ENCODE assay signal across 11 mouse cellular contexts in the genomic region with DNA sequence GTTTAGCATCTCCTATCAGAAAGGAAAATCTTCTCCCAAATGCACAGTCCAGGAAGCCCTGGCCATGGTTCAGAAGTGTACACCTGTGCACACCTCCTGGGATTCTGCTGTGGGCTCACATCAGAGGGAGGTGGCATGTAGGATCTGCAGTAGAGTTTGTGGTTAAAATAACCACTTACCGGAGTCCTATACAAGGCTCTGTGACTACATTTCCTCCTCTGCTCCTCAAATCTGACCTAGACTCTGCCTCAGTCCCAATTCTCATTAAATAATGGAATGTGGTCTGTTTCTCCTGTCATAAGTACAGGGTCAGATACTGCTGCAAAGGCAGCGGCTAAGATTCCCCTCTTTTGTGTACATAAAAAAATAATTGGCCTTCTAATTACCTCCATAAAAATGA. TPM values are rescaled to one million over a fixed set of nuclear protein-coding genes. Genes with fewer than 3 reads are reported as not detected.
A peak's percentile ranks its signal among the peaks of the same experiment; 100 is the strongest.
DNase-seq lines count a peak whose midpoint lies in the region; ATAC-seq and TF ChIP-seq lines count a peak whose summit lies in the region.
"Had no signal": no experiment of that assay in that cellular context is flagged by ENCODE, and none has a peak within 500 bp of the region (broad histone marks: within the 10 kb centered on the region; RNA-seq: fewer than 3 reads in every experiment).

No protein-coding gene starts in this region.

- H3K27ac ChIP-seq in heart, embryonic 16.5 days (ENCODE audit: low read length), result no peak overlapping the region
- H3K27ac ChIP-seq in heart, embryonic 11.5 days (ENCODE audit: low read depth, low read length), result no peak overlapping the region
- no peak overlapping the region for H3K27ac ChIP-seq in CH12.LX (ENCODE audit: insufficient read depth, low read depth)
- no peak overlapping the region for H3K27ac ChIP-seq in forebrain, embryonic 14.5 days (ENCODE audit: low read depth, low read length)
- H3K27ac ChIP-seq in midbrain, embryonic 10.5 days (replicated peaks), result no peak overlapping the region

- no peak for TF ChIP-seq RAD21 in CH12.LX (IDR thresholded peaks at IDR 0.05; ENCODE audit: low read depth, low read length)

- WGBS in heart, embryonic 16.5 days, result 49% methylated on average over 2 of the region's 2 CpGs
- 33% methylated on average over 2 of the region's 2 CpGs for WGBS in heart, embryonic 11.5 days (ENCODE audit: insufficient replicate concordance)
- 23% methylated on average over 2 of the region's 2 CpGs for WGBS in forebrain, embryonic 14.5 days
- 39% methylated on average over 2 of the region's 2 CpGs for WGBS in midbrain, embryonic 10.5 days

- TF ChIP-seq POLR2A in CH12.LX (IDR thresholded peaks at IDR 0.05; ENCODE audit: low read depth, low read length), result no peak

- no peaks in the 10 kb centered on the region for H3K9me3 ChIP-seq in heart, embryonic 16.5 days (replicated peaks; ENCODE audit: control insufficient read depth, low read length)
- no peaks in the 10 kb centered on the region for H3K9me3 ChIP-seq in heart, embryonic 11.5 days (replicated peaks; ENCODE audit: control insufficient read depth, low read length)
- no peaks in the 10 kb centered on the region for H3K9me3 ChIP-seq in CH12.LX (replicated peaks; ENCODE audit: low read length)
- no peaks in the 10 kb centered on the region for H3K9me3 ChIP-seq in forebrain, embryonic 14.5 days (replicated peaks; ENCODE audit: control insufficient read depth, low read length)
- no peaks in the 10 kb centered on the region for H3K9me3 ChIP-seq in midbrain, embryonic 10.5 days (replicated peaks)

- no peak for ATAC-seq in heart, embryonic 16.5 days (replicated peaks; ENCODE audit: extremely low read depth, insufficient read depth, low FRiP score)
- ATAC-seq in heart, embryonic 11.5 days (replicated peaks; ENCODE audit: insufficient number of reproducible peaks, low FRiP score, low TSS enrichment), result no peak
- ATAC-seq in forebrain, embryonic 14.5 days, result peak; percentile 34; the same call in 1 of the 2 replicates
- ATAC-seq in monocyte, adult 5-6 weeks (replicated peaks; ENCODE audit: insufficient number of reproducible peaks, low FRiP score, low TSS enrichment, poor library complexity, severe bottlenecking), result no peak

- H3K4me1 ChIP-seq in heart, embryonic 16.5 days (ENCODE audit: control insufficient read depth, insufficient read depth, low read length), result no peaks in the 10 kb centered on the region
- H3K4me1 ChIP-seq in heart, embryonic 11.5 days (ENCODE audit: control insufficient read depth, insufficient read depth, low read length), result no peaks in the 10 kb centered on the region
- peaks cover 4 to 14% of the 10 kb centered on the region in 2 experiments; a peak in 3 of 4 replicates for H3K4me1 ChIP-seq in CH12.LX (ENCODE audit: control insufficient read depth in 1 of 2, insufficient read depth in 2 of 2)
- H3K4me1 ChIP-seq in forebrain, embryonic 14.5 days (ENCODE audit: control insufficient read depth, insufficient read depth, low read length), result no peaks in the 10 kb centered on the region
- H3K4me1 ChIP-seq in midbrain, embryonic 10.5 days, result peaks cover 7% of the 10 kb centered on the region

- H3K4me2 ChIP-seq in heart, embryonic 16.5 days (ENCODE audit: low read depth, low read length), result peak overlapping the region; percentile 54; the same call in 1 of the 2 replicates
- no peak overlapping the region for H3K4me2 ChIP-seq in heart, embryonic 11.5 days
- peak overlapping the region; percentile 62; the same call in 1 of the 2 replicates for H3K4me2 ChIP-seq in CH12.LX (ENCODE audit: insufficient read depth, low read depth, poor library complexity, severe bottlenecking)
- H3K4me2 ChIP-seq in forebrain, embryonic 14.5 days (ENCODE audit: low read length), result peak overlapping the region; percentile 44; the same call in 1 of the 2 replicates

- H3K79me2 ChIP-seq in CH12.LX (replicated peaks; ENCODE audit: control insufficient read depth, extremely low read depth, insufficient read depth, poor library complexity, severe bottlenecking), result no peaks in the 10 kb centered on the region

- in situ Hi-C loops in CH12.LX (cut with MboI; ENCODE audit: low pct_ligation_motif_present, low pct_unique_long_range_greater_than_20kb, low sequenced_read_pairs), result loop anchor here (5.0 to 25.0 kb wide), 3 partner anchors 221 to 798 kb away; no protein-coding TSS in a partner anchor

- TF ChIP-seq EP300 in CH12.LX (IDR thresholded peaks at IDR 0.05; ENCODE audit: low read length), result no peak

- DNase-seq in CH12.LX (ENCODE audit: extremely low read depth), result no peak
- no peak for DNase-seq in forebrain, embryonic 14.5 days (ENCODE audit: low spot score)
- no peak for DNase-seq in midbrain, embryonic 10.5 days (ENCODE audit: low spot score)
- DNase-seq in urinary bladder, postnatal 25 days (ENCODE audit: low spot score), result no peak
- no peak for DNase-seq in cerebellum, postnatal 4 days (ENCODE audit: low spot score in 2 of 2)

- H3K4me3 ChIP-seq in heart, embryonic 16.5 days (ENCODE audit: low read length), result no peak overlapping the region; the same call in 1 of the 2 replicates
- H3K4me3 ChIP-seq in heart, embryonic 11.5 days (ENCODE audit: low read depth, low read length), result no peak overlapping the region
- no peak overlapping the region for H3K4me3 ChIP-seq in CH12.LX (replicated peaks in 1 of 3; ENCODE audit: low read depth in 2 of 3, low read length in 2 of 3, poor library complexity in 1 of 3)
- H3K4me3 ChIP-seq in forebrain, embryonic 14.5 days (ENCODE audit: low read depth, low read length), result no peak overlapping the region
- H3K4me3 ChIP-seq in midbrain, embryonic 10.5 days, result peak overlapping the region; percentile 51; the same call in 1 of the 2 replicates

- dilution Hi-C loops in CH12.LX (cut with MboI; ENCODE audit: extremely low pct_ligation_motif_present, extremely low pct_unique_long_range_greater_than_20kb, low sequenced_read_pairs), result no loop called here

- H3K36me3 ChIP-seq in heart, embryonic 16.5 days (ENCODE audit: control insufficient read depth, insufficient read depth), result no peaks in the 10 kb centered on the region
- no peaks in the 10 kb centered on the region for H3K36me3 ChIP-seq in heart, embryonic 11.5 days (ENCODE audit: control insufficient read depth, insufficient read depth, low read length)
- H3K36me3 ChIP-seq in CH12.LX (replicated peaks in 1 of 2; ENCODE audit: control insufficient read depth in 1 of 2, insufficient read depth in 1 of 2, low read length in 1 of 2), result no peaks in the 10 kb centered on the region
- H3K36me3 ChIP-seq in forebrain, embryonic 14.5 days (ENCODE audit: control insufficient read depth, insufficient read depth, low read length), result no peaks in the 10 kb centered on the region
- no peaks in the 10 kb centered on the region for H3K36me3 ChIP-seq in midbrain, embryonic 10.5 days

- H3K27me3 ChIP-seq in heart, embryonic 16.5 days (ENCODE audit: control insufficient read depth, insufficient read depth, low read length), result peaks cover 32% of the 10 kb centered on the region
- H3K27me3 ChIP-seq in heart, embryonic 11.5 days (ENCODE audit: control insufficient read depth, insufficient read depth, low read length), result peaks cover 41% of the 10 kb centered on the region
- peaks cover 2% of the 10 kb centered on the region for H3K27me3 ChIP-seq in CH12.LX (replicated peaks)
- peaks cover 16% of the 10 kb centered on the region; the same call in 1 of the 2 replicates for H3K27me3 ChIP-seq in forebrain, embryonic 14.5 days (replicated peaks; ENCODE audit: control insufficient read depth, insufficient read depth, low read length)
- H3K27me3 ChIP-seq in midbrain, embryonic 10.5 days (ENCODE audit: low read depth, poor library complexity, severe bottlenecking), result peaks cover 65% of the 10 kb centered on the region

- no peak overlapping the region for H3K9ac ChIP-seq in heart, embryonic 16.5 days (ENCODE audit: low read length)
- H3K9ac ChIP-seq in heart, embryonic 11.5 days (ENCODE audit: low read depth, low read length), result no peak overlapping the region
- H3K9ac ChIP-seq in CH12.LX (ENCODE audit: insufficient read depth, low read depth), result no peak overlapping the region; the same call in 1 of the 2 replicates
- no peak overlapping the region for H3K9ac ChIP-seq in forebrain, embryonic 14.5 days (ENCODE audit: low read length)

- TF ChIP-seq CTCF in CH12.LX (conservative IDR thresholded peaks at IDR 0.05 in 1 of 2, IDR thresholded peaks at IDR 0.05 in 1 of 2; ENCODE audit: low read depth in 2 of 2, low read length in 2 of 2), result no peak

TF ChIP-seq in CH12.LX, 34 proteins besides CTCF, POLR2A, EP300 and RAD21 (continues in another document):
- no peak for TF ChIP-seq MAX (IDR thresholded peaks at IDR 0.05; ENCODE audit: low read length)
- TF ChIP-seq RCOR1 (conservative IDR thresholded peaks at IDR 0.05; ENCODE audit: low read depth, low read length), result no peak
- TF ChIP-seq HCFC1 (IDR thresholded peaks at IDR 0.05; ENCODE audit: low read depth, low read length), result no peak
- TF ChIP-seq USF2 (conservative IDR thresholded peaks at IDR 0.05; ENCODE audit: low read depth, low read length), result no peak
- no peak for TF ChIP-seq BHLHE40 (IDR thresholded peaks at IDR 0.05; ENCODE audit: low read depth, low read length)
- no peak for TF ChIP-seq UBTF (IDR thresholded peaks at IDR 0.05; ENCODE audit: low read depth, low read length)
- no peak for TF ChIP-seq MAFK (IDR thresholded peaks at IDR 0.05; ENCODE audit: insufficient replicate concordance, low read length)
- TF ChIP-seq MEF2A (IDR thresholded peaks at IDR 0.05; ENCODE audit: borderline replicate concordance, low read depth, low read length), result no peak
- no peak for TF ChIP-seq JUN (IDR thresholded peaks at IDR 0.05; ENCODE audit: insufficient read depth, low read depth, low read length)
- TF ChIP-seq POLR2AphosphoS2 (IDR thresholded peaks at IDR 0.05; ENCODE audit: low read depth, low read length), result no peak

RNA-seq across cellular contexts. Expression of gene Six2, which starts 23.9 kb away (rescaled TPM):
- polyA plus RNA-seq in heart, embryonic 16.5 days (2015; fragmentation: Nextera tagmentation; extraction: Ambion mirVana), result 0.62 and 1.0 TPM in 2 replicates
- polyA plus RNA-seq in heart, embryonic 11.5 days (2014; fragmentation: Nextera tagmentation; extraction: Ambion mirVana), result 1.5 and 2.1 TPM in 2 replicates
- total RNA-seq in CH12.LX (2012; rRNA removed) (0.04 TPM in 1 of 2 replicates, not detected in the other), CH12.LX (2014; rRNA removed) (not detected in 2 replicates)
- 0.11 and 0.40 TPM in 2 replicates for polyA plus RNA-seq in CH12.LX (2012; ENCODE audit: insufficient read length, low read depth)
- polyA plus RNA-seq in forebrain, embryonic 14.5 days (2014; fragmentation: Nextera tagmentation; extraction: Ambion mirVana), result 0.23 TPM in 2 replicates
- polyA plus RNA-seq in midbrain, embryonic 10.5 days (2016; fragmentation: Nextera tagmentation; extraction: Ambion mirVana), result 1.6 and 3.0 TPM in 2 replicates
- not detected in 3 replicates for total RNA-seq in monocyte, adult 5-6 weeks (2017)

RNA-seq across cellular contexts. Expression of gene Six3, which starts 50.8 kb away (rescaled TPM):
- not detected in 2 replicates for polyA plus RNA-seq in heart, embryonic 16.5 days (2015; fragmentation: Nextera tagmentation; extraction: Ambion mirVana)
- polyA plus RNA-seq in heart, embryonic 11.5 days (2014; fragmentation: Nextera tagmentation; extraction: Ambion mirVana), result not detected in 2 replicates
- total RNA-seq in CH12.LX (2012; rRNA removed), result not detected in 2 replicates
- not detected in 2 replicates for total RNA-seq in CH12.LX (2014; rRNA removed)
- polyA plus RNA-seq in CH12.LX (2012; ENCODE audit: insufficient read length, low read depth), result not detected in 2 replicates
- polyA plus RNA-seq in forebrain, embryonic 14.5 days (2014; fragmentation: Nextera tagmentation; extraction: Ambion mirVana), result 11.3 and 15.0 TPM in 2 replicates
- 4.0 and 7.9 TPM in 2 replicates for polyA plus RNA-seq in midbrain, embryonic 10.5 days (2016; fragmentation: Nextera tagmentation; extraction: Ambion mirVana)
- total RNA-seq in monocyte, adult 5-6 weeks (2017), result not detected in 3 replicates
- total RNA-seq: adrenal gland, postnatal 10 days; heart, postnatal 36 days had no signal
- polyA plus RNA-seq: urinary bladder, adult 2 months had no signal
